Mouse (Mus musculus): ENCODE results near the gene Rel.
"Not testable (repeated sequence)": the region's sequence is repeated elsewhere in the genome, so short reads cannot be mapped to it uniquely, and the experiment has no call there.

The Rel gene

DNA sequence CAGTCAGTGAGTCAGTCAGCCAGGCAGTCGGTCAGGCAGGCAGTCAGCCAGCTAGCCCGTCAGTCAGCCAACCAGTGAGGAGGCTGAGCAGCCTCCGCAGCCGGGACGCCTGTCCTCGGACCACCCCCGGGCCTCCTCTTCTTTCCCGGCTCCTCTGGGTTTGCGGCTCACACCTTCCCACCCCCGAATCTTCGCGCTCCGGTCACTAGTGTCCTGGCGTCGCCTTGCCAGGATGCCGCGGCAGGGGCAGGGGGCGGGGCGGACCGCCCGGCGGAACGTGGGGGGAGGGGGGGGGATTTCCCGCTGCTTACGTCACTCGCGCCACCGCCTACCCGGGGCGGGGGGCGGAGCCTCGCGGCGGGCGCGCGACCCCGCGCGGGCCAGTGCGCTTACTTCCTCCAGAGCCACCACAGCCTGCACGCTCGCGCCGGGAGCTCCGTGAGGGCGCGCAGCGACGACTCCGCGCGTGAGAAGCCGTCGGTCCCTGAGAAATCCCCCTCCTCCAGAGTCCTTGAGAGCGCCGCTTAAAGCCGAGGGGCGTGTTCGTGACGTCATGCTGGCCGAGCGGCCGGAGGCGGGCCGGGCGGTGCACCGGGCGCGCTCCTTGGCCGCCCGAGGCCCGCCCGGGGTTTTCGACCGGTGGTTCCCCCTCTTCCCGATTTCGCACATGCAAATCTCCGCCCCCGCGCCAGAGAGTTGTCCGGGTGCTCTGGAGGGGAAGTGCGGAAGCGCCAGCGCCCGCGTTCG is at the start of gene Rel:
Gene Rel (minus strand): TSS at position 211 of the 747 bp plus-strand sequence.
- peak; percentile 93 for DNase-seq

- DNase-seq: no peak
These were observed 48.0 kb upstream of the Rel start for GRCm38 (mm10) chr11:23818745-23819144.

GRCm38 (mm10) chr11:23810741-23811140 is 40.0 kb upstream of the Rel start:
- DNase-seq: no peak

DNA sequence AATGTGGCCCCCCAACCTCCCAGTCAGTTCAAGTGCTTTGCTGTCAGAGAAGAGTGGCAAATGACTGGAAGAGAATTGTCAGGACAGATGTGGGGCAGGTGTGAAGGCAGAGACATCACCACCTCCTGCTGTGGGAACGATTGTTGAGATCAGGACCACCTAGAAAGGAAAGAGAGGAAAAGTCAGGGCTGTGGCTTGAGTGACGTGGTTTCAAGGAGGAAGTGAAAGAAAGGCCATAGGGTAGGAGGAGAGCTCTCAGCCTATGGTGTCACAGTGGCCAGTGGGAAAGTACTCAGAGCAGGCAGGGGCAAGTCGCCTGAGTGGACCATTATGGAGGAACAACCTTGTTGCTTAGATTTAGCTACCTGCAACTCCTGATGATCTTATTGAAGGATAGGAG is 34.9 kb upstream of the Rel start:
- DNase-seq: no peak

- no peak for DNase-seq
These were observed 32.4 kb upstream of the Rel start for GRCm38 (mm10) chr11:23803136-23803535.

GRCm38 (mm10) chr11:23802256-23802655 is 31.5 kb upstream of the Rel start:
- no peak for DNase-seq

DNA sequence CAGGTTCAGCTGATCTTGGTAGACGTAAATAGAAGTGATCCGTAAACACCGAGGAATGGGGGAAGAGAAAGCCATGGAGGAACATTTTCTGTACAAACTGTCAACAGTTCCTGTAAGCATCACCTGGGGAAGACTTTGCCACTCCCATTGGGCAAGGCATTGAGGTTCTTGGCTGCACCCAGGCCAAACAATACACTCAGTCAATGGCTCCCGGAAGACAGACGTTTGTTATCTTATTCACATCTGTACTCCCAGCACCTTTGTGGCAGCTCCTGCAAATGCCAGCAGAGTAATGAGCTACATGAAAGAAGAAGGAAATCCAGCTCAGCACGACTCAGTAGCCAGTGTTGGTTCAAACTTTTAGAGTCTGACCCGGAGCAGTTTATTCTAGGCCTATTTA is 31.1 kb upstream of the Rel start:
- no peak for DNase-seq

GRCm38 (mm10) chr11:23783677-23784076 is 12.9 kb upstream of the Rel start:
- DNase-seq: not testable (repeated sequence)

GRCm38 (mm10) chr11:23783085-23783484 is 12.3 kb upstream of the Rel start:
- DNase-seq: no peak

- no peak for DNase-seq
These were observed 11.3 kb upstream of the Rel start for GRCm38 (mm10) chr11:23782038-23782437.

DNA sequence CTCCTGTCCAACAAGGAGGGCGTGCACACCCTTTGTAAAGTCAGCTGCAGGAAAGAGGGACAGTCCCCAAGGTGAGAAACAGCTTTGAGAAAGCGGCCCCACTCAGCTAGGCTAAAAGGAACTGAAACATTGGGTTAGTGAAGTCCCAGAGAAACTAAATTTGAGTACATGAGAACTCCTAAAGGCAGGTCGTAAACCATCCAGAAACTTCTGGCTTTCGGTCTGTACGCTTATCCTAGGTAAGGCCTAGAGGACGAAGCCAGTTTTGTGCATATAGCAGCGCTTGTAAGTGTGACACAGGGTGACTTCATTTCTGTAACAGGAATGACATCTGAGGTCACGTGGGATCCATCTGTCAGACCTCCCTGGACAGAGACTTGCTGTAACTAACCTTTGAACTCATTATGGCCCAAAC is 8.0 kb upstream of the Rel start:
- no peak for DNase-seq

- DNase-seq: no peak
These were observed 1.7 kb upstream of the Rel start for GRCm38 (mm10) chr11:23772471-23772870.

- DNase-seq: peak; percentile 3
These were observed 832 bp upstream of the Rel start for GRCm38 (mm10) chr11:23771507-23772097.

GRCm38 (mm10) chr11:23770510-23770759 is 335 bp downstream of the Rel start:
- DNase-seq: no peak

DNA sequence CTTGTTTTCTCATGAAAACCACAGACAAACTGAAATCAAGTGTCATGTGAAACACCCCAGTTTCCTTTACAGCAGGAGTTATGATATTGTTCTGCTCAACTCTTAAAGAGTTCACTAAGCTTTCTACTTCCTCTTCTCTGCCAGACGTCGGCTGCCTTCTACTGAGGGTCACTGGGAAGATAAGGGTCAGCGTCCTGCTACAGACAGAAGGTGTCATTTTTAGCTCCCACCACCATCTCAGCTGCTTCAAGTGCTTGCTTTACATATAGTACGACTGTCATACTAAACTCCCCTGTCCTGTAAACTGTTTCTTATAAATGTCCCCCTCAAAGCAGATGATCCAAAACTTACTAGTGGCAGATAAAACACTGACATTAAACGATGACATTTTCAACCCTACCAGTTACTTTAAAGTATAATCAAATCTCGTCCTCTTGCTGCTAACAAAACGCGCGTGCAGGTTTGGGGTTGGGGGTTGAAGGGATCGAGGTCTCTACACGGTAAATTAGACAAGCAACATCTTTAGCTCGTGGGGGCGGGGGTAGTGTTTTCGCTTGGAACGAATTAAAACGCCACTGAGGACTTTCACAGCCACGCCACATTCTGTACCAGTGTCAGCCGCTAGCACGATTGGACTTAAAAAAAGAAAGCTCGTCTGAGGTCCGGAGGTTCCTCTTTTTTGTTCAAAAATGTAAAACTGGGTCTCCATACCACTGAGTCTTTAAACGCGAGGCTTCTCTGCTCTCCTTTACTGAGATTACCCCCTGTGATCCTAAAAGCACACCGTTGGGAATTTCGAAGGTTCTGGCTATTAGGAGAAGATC is 872 bp downstream of the Rel start:
- DNase-seq: peak; percentile 8

DNA sequence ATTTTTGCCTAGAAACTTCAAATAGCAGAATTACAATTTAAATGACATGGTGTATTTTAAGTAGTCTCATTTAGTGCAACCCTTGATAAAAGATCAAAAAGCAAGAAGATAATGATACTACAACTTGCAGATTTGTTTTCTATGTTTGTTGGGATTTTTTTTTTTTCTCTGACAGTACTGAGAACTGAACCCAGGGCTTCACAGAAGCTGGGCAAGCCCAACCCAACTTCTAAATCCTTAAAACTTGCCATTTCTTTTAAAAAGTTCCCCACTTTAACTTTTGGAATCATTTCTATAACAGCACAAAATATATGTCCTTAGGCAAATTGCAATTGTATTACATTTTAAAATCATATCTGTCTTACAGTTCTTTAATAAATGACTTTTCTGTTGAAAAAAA is 1.7 kb downstream of the Rel start:
- DNase-seq: no peak

GRCm38 (mm10) chr11:23767928-23768327 is 2.8 kb downstream of the Rel start:
- no peak for DNase-seq

- not testable (repeated sequence) for DNase-seq
These were observed 3.4 kb downstream of the Rel start for GRCm38 (mm10) chr11:23767369-23767768.

DNA sequence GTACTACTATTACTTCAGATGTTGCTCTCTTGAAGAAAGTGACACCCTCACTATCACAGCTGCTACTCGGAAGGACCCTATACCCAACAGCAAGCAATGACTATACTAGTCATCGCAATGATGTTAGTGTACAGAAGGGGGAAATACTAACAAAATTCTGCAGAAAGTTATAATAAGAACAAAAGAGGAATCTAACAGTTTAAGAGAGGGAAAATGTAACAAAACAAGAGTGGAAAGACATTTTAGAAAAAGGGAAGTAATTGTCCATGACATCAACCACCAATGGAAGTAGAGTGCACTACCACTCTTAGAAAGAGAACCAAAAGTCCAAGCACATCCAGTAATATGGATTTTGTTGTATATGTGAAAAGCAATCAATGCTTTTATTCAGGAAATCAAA is 8.1 kb downstream of the Rel start:
- DNase-seq: no peak

GRCm38 (mm10) chr11:23758218-23758617 is 12.6 kb downstream of the Rel start:
- no peak for DNase-seq

- DNase-seq: no peak
These were observed 16.4 kb downstream of the Rel start for GRCm38 (mm10) chr11:23754329-23754728.

- no peak for DNase-seq
These were observed 17.5 kb downstream of the Rel start for GRCm38 (mm10) chr11:23753136-23753710.

- no peak for DNase-seq
These were observed 24.7 kb downstream of the Rel start for GRCm38 (mm10) chr11:23746102-23746501.

- DNase-seq: no peak
These were observed 26.4 kb downstream of the Rel start for GRCm38 (mm10) chr11:23744352-23744751.

Measured in cerebellum, adult 8-10 months (tissue).